Mouse (Mus musculus) spleen, adult 2 months (tissue): ENCODE results near the gene Sh2d3c. TPM values are rescaled to one million over a fixed set of nuclear protein-coding genes. Genes with fewer than 3 reads are reported as not detected.

Source experiments
- DNase-seq, 2 experiments: peaks; one replicate each; pipeline versions ENCODE4 v3.0.0 to v3.0.0-alpha.2; 2012 to 2021; ENCODE audit warnings: low spot score in 2 of 2, low read depth in 1 of 2
- H3K27ac ChIP-seq: fragments of 200-500 bp; 2 replicates; pipeline ENCODE4 v1.5.1; 2012; ENCODE audit warnings: low read length, inconsistent platforms; ENCODE audit not compliant: insufficient read depth
- H3K27me3 ChIP-seq: fragments of 200-500 bp; 2 replicates; pipeline ENCODE4 v1.6.1; 2012; ENCODE audit warnings: mild to moderate bottlenecking, moderate library complexity, low read length, inconsistent platforms; ENCODE audit not compliant: control insufficient read depth, insufficient read depth
- H3K36me3 ChIP-seq: fragments of 200-500 bp; 2 replicates; pipeline ENCODE4 v1.6.1; 2012; ENCODE audit warnings: mild to moderate bottlenecking, low read length, inconsistent platforms; ENCODE audit not compliant: control insufficient read depth, insufficient read depth
- H3K4me1 ChIP-seq: fragments of 200-500 bp; 2 replicates; pipeline ENCODE4 v1.6.1; 2011; ENCODE audit warnings: inconsistent platforms; ENCODE audit not compliant: control insufficient read depth, insufficient read depth, insufficient read length
- H3K4me3 ChIP-seq: fragments of 200-500 bp; 2 replicates; pipeline ENCODE4 v1.5.1; 2011; ENCODE audit warnings: mild to moderate bottlenecking, inconsistent platforms; ENCODE audit not compliant: insufficient read depth, insufficient read length; ENCODE audit errors: extremely low read depth
- CTCF ChIP-seq: fragments of 200-500 bp; IDR thresholded peaks from 2 replicates; pipeline ENCODE4 v1.5.1; 2011; ENCODE audit warnings: mild to moderate bottlenecking, inconsistent platforms; ENCODE audit not compliant: insufficient read depth, insufficient read length, insufficient replicate concordance; ENCODE audit errors: extremely low read depth
- POLR2A ChIP-seq: fragments of 200-500 bp; IDR thresholded peaks from 2 replicates; pipeline ENCODE4 v1.6.1; 2011; ENCODE audit warnings: low read depth, low read length, inconsistent platforms
- WGBS: fragments of 180-500 bp; shearing (Covaris S2); methylation state at CpG from one replicate; pipeline ENCODE4 v1.1.7; 2018; 5-methylcytosine and 5-hydroxymethylcytosine counted together
- polyA plus RNA-seq: library from polyadenylated mRNA; depleted of rRNA; stranded (reverse); fragments of >200 nt; gene quantifications from 2 replicates; pipeline ENCODE4 v1.2.3, GENCODE M21; 2012; rRNA removed

The Sh2d3c gene
- polyA plus RNA-seq, 1 experiment, result 136 TPM

DNA sequence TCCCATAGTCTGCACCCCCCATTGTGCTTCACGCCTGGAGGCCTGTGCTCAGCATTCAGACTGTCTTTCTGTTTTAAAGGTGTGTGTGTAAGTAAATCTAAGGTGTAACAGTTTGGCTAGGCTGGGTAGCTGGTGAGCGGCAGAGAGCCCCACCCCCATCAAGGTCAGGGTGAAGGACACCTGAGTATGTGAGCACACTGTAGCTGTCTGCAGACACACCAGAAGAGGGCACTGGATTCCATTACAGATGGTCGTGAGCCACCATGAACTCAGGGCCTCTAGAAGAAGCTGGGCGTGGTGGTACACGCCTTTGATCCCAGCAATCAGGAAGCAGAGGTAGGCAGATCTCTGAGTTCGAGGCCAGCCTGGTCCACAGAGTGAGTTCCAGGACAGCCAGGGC, 60.9 kb downstream of the Sh2d3c start:
- no peak overlapping the region for H3K27ac ChIP-seq
- WGBS, result 83% methylated on average over 6 of the region's 6 CpGs
- no peak for DNase-seq
- no peaks in the 10 kb centered on the region for H3K27me3 ChIP-seq
- TF ChIP-seq POLR2A (no peak), CTCF (no peak)
- no peak overlapping the region for H3K4me3 ChIP-seq
- no peaks in the 10 kb centered on the region; the same call in 1 of the 2 replicates for H3K4me1 ChIP-seq
- H3K36me3 ChIP-seq, result no peaks in the 10 kb centered on the region

DNA sequence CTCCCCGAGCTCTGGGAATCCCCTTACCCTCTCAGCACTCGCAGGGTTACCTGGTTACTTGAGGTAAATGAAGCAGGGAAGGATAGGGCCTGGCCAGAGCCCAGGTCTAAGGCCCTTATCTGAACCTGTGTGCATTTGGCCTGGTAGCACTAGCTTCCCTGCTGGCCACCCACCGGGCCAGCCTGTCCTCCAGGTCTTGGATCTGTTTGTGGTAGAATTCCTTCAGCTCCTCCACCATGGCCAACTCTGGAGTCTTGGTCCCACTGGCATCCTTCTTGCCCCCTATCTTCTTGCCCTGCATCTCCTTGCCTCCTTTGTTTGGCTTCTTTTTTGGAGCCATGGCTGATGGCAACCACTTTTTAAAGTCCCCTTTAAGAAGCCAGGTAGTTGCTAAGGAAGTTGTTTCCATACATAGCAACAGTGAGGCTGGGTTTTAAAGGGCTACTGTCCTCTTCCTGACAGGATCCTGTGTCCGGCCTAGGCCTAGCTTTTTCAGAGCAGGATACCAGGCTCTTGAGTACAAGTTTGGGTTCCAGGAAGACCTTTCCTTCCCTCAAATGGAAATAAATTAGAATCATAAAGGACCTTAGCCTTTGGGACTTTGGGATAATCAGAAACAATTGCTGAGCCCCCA, 63.3 kb downstream of the Sh2d3c start, which contains the start of gene Cfap157:
Gene Cfap157 (minus strand): TSS at position 381 of the 634 bp plus-strand sequence.
- TF ChIP-seq POLR2A (no peak), CTCF (no peak)
- Histone ChIP-seq H3K4me1 (no peaks in the 10 kb centered on the region; the same call in 1 of the 2 replicates), H3K27ac (no peak within 1 kb of the TSS), H3K4me3 (no peak within 1 kb of the TSS), H3K36me3 (no peaks in the 10 kb centered on the region), H3K27me3 (no peaks in the 10 kb centered on the region)
- no peak for DNase-seq
- WGBS, result 79% methylated on average over 4 of the region's 4 CpGs

DNA sequence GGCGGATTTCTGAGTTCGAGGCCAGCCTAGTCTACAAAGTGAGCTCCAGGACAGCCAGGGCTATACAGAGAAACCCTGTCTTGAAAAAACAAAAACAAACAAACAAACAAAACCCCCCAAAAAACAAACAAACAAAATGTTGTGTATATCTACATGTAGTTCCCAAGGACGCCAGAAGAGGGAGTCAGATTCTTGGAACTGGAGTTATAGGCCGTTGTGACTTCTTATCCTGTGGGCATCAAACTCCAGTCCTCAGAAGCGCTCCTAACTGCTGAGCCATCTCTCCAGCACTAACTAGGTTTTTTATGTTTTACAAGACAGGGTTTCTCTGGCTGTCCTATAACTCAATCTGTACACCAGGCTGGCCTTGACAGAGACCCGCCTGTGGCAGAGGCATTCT, 66.3 kb downstream of the Sh2d3c start:
- no peak overlapping the region for H3K4me3 ChIP-seq
- H3K27me3 ChIP-seq, result no peaks in the 10 kb centered on the region
- H3K4me1 ChIP-seq, result no peaks in the 10 kb centered on the region; the same call in 1 of the 2 replicates
- TF ChIP-seq POLR2A (no peak), CTCF (no peak)
- no peaks in the 10 kb centered on the region for H3K36me3 ChIP-seq
- no peak overlapping the region for H3K27ac ChIP-seq
- 63% methylated on average over 6 of the region's 6 CpGs for WGBS
- no peak for DNase-seq

DNA sequence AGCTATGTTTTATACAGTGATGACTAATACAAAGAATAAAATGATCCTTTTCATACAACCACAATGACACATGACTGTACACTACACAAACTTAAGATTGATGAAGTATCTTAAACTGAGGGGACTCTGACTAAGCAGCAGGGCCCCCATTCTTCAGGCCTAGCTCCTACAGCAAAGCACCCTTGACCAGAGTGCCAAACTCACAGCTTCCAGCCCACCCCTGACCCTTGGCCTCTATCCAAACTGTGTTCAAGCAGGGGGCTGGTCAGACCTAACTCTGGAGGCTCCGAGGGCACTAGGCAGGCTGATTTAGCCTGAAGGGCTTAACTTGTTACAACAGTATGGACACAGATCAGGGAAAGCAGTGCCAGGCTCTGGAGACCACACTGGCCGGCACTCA, 67.7 kb downstream of the Sh2d3c start:
- no peak overlapping the region for H3K27ac ChIP-seq
- no peak for DNase-seq

DNA sequence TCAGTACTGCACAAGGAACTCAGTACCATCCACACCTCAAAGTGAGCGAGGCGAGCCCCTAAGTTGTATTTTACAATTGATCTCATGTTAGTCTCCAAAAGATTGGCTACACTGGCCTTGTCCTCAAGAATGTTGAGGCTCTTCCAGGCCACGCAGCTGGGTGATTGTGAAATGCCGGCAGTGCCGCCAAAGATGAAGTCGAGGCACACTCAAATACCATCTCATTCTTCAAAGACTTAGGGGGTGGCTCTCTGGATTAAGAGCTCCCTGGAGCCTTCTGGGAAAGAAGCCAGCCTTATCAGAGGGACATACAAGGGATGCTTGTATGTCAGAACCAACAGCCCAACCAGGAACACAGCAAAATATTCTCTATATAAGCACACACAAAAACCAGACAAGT, 70.4 kb downstream of the Sh2d3c start:
- WGBS, result 84% methylated on average over 6 of the region's 6 CpGs
- Histone ChIP-seq H3K27ac (no peak overlapping the region), H3K36me3 (no peaks in the 10 kb centered on the region), H3K4me1 (no peaks in the 10 kb centered on the region), H3K27me3 (no peaks in the 10 kb centered on the region), H3K4me3 (no peak overlapping the region)
- DNase-seq, result no peak
- no peak for TF ChIP-seq POLR2A

More for the DNA sequence above, 67.7 kb downstream of the Sh2d3c start:
- Histone ChIP-seq H3K27me3 (no peaks in the 10 kb centered on the region), H3K4me1 (no peaks in the 10 kb centered on the region; the same call in 1 of the 2 replicates), H3K4me3 (no peak overlapping the region), H3K36me3 (no peaks in the 10 kb centered on the region)
- 91% methylated on average over 2 of the region's 2 CpGs for WGBS
- TF ChIP-seq CTCF (no peak), POLR2A (no peak)

DNA sequence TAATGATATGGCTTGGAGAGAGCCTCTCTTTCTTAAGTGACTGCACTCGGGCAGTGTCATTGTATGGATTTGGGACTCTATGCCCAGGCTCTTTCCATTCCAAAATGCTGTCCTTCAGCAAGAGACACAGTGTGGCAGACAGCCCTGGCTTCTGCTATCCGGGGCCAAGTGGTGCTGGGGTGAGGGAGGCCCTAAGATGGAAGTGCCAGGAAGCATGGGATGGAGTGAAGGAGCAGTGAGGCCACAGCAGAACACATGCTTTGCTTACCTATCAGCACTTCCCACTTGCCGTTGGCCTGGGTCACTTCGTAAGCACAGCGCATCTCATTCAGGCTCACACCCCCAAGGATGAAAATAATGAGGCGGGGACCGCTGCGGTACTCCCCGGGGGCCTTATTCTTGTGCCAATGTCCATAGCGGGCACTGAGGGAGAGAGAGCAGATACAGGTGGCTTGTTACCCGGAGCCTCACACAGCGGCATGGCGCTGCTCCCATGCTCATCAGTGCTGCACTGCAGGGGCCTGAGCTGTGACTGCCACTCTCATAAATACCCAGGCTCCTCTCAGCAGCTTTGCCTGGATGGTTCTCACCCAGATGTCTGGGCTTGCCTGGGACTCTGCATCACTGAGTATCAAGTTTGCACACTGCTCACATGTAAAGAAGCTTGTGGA, 75.0 kb downstream of the Sh2d3c start:
- WGBS, result 93% methylated on average over 13 of the region's 13 CpGs
- Histone ChIP-seq H3K27ac (no peak overlapping the region), H3K36me3 (no peaks in the 10 kb centered on the region; the same call in 1 of the 2 replicates), H3K27me3 (no peaks in the 10 kb centered on the region), H3K4me1 (no peaks in the 10 kb centered on the region), H3K4me3 (no peak overlapping the region)
- DNase-seq, result no peak
- TF ChIP-seq POLR2A, result no peak
- no peak for TF ChIP-seq CTCF

DNA sequence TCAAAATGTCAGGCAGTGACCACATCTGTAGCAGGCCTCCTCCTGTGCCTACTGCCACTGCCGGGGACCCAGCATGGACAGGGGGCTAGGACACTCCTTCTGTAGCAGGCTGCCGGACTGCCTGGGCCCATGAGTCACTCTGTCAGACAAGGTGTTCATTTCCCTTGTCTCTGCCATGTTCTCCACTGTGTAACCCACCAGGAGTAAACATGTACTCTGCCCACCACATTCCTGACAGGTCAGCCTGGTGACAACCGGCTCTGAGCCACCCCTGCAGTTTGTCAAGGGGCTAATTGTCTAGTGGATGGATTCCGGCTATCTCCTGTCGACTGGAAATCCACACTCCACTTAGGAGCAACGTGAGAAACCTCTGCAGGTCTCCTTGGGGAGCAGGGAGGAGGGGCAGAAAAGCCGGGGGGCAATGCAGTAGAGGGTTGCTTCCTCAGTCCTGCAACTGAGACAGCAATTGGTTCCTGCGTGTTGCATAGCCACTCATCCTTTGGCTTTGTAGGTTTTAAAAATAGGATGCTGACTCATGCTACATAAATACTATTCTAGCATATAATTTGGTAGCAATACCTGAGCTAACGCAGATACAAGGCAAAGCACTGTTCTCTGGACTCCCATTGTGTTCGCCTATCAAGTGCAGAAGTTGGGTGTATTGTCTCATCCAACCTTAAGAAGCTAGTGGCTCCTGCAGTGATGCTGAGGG, 77.6 kb downstream of the Sh2d3c start:
- no peaks in the 10 kb centered on the region for H3K4me1 ChIP-seq
- H3K27ac ChIP-seq, result no peak overlapping the region
- no peak for DNase-seq
- no peak overlapping the region for H3K4me3 ChIP-seq
- no peaks in the 10 kb centered on the region; the same call in 1 of the 2 replicates for H3K36me3 ChIP-seq
- no peaks in the 10 kb centered on the region for H3K27me3 ChIP-seq
- 68% methylated on average over 10 of the region's 10 CpGs for WGBS
- no peak for TF ChIP-seq POLR2A

Other genes starting within 250 kb of the Sh2d3c start
- 37.5 and 40.8 TPM in 2 replicates for gene Fam102a, start 185.7 kb upstream of the Sh2d3c start, polyA plus RNA-seq
- gene Dpm2, start 150.2 kb upstream of the Sh2d3c start, polyA plus RNA-seq, result 85.8 and 96.9 TPM in 2 replicates
- gene Pip5kl1, start 146.3 kb upstream of the Sh2d3c start, polyA plus RNA-seq, result 0.06 and 0.40 TPM in 2 replicates
- not detected in 2 replicates for gene 9430097D07Rik, start 145.4 kb upstream of the Sh2d3c start, polyA plus RNA-seq
- gene St6galnac4, start 134.0 kb upstream of the Sh2d3c start, polyA plus RNA-seq, result 34.2 and 40.4 TPM in 2 replicates
- 22.3 and 32.4 TPM in 2 replicates for gene St6galnac6, start 121.3 kb upstream of the Sh2d3c start, polyA plus RNA-seq
- 6.3 and 7.4 TPM in 2 replicates for gene Ak1, start 99.3 kb upstream of the Sh2d3c start, polyA plus RNA-seq
- 132 and 168 TPM in 2 replicates for gene Eng, start 74.5 kb upstream of the Sh2d3c start, polyA plus RNA-seq
- 34.5 and 49.5 TPM in 2 replicates for gene Fpgs, start 16.9 kb upstream of the Sh2d3c start, polyA plus RNA-seq
- 125 and 154 TPM in 2 replicates for gene Cdk9, start 8.0 kb upstream of the Sh2d3c start, polyA plus RNA-seq
- gene 6330409D20Rik, start 20.0 kb downstream of the Sh2d3c start, polyA plus RNA-seq, result 0.28 TPM in 1 of 2 replicates, not detected in the other
- gene Tor2a, start 36.2 kb downstream of the Sh2d3c start, polyA plus RNA-seq, result 46.5 and 81.1 TPM in 2 replicates
- 0.20 and 0.21 TPM in 2 replicates for gene Ttc16, start 54.6 kb downstream of the Sh2d3c start, polyA plus RNA-seq
- 5.1 and 10.2 TPM in 2 replicates for gene Ptrh1, start 54.7 kb downstream of the Sh2d3c start, polyA plus RNA-seq
- not detected in 2 replicates for gene Cfap157, start 63.4 kb downstream of the Sh2d3c start, polyA plus RNA-seq
- 5.5 and 5.6 TPM in 2 replicates for gene Stxbp1, start 126.2 kb downstream of the Sh2d3c start, polyA plus RNA-seq
- 11.0 and 11.6 TPM in 2 replicates for gene Fam129b, start 155.1 kb downstream of the Sh2d3c start, polyA plus RNA-seq
- gene Rpl12, start 240.5 kb downstream of the Sh2d3c start, polyA plus RNA-seq, result 535 and 627 TPM in 2 replicates
- 8.3 and 13.0 TPM in 2 replicates for gene Lrsam1, start 240.6 kb downstream of the Sh2d3c start, polyA plus RNA-seq